Mouse (Mus musculus) left cerebral cortex, adult 11 months (tissue): ENCODE data around the gene Gm16368.
"Not testable (repeated sequence)": the region's sequence is repeated elsewhere in the genome, so short reads cannot be mapped to it uniquely, and the experiment has no call there.

ENCODE experiments used
- DNase-seq: peaks from one replicate; pipeline ENCODE4 v3.0.0; 2022; ENCODE audit warnings: low spot score

Gm16368 gene

DNA sequence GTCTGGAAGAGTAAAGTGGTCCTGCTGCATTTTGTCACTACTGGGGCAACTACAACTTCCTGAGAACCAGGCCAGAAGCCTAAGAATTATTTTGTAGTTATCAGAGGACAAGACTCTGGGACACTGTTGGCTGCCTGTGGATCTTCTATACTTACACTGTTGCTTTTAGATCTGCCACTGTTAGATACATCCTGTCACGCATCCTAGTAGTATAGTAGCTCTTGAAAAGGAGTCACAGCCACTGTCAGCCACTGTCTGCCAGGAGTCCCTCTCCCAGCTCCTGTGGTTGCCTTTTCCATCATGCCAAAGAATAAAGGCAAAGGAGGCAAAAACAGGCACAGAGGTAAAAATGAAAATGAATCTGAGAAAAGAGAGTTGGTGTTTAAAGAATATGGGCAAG is at the start of gene Gm16368:
TSS of gene Gm16368 (plus strand) at position 301 of the 400 bp plus-strand sequence.
- not testable (repeated sequence) for DNase-seq

DNA sequence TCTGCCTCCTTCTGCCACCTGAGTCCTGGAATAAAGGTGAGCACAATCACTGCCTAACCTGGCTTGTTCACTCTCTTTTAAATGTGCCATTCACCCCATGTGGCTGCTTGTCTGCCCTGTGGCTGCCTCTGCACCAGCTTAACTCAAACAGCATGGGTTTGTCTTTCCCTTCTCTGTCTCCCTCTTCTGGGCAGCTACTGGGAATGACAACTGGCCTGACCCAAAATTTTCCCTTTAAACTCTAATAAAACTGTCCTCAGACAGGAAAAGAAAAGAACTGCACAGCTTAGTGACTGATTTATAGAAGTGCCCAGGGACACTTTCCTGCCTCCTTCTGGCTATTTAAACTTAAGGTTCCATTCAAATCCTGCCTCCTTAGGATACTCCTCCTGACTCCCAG is 44.4 kb upstream of the Gm16368 start:
- not testable (repeated sequence) for DNase-seq

- DNase-seq: not testable (repeated sequence)
These were observed 43.8 kb upstream of the Gm16368 start for GRCm38 (mm10) chr12:88039703-88040102.

GRCm38 (mm10) chr12:88045226-88045625 is 38.3 kb upstream of the Gm16368 start:
- DNase-seq: not testable (repeated sequence)
